Mouse (Mus musculus) central nervous system, embryonic 11.5 days (tissue): ENCODE data around the gene Dnajb9. TPM values are rescaled to one million over a fixed set of nuclear protein-coding genes. Genes with fewer than 3 reads are reported as not detected.

Experiments used
- polyA plus RNA-seq: library from polyadenylated mRNA; depleted of rRNA; stranded (reverse); fragments of >200 nt; gene quantifications from 2 replicates; pipeline ENCODE4 v1.2.3, GENCODE M21; 2012; rRNA removed

Gene Dnajb9
- polyA plus RNA-seq, result 5.9 and 11.5 TPM in 2 replicates

GRCm38 (mm10) chr12:44209824-44210752 lies at the start of gene Dnajb9:
TSS of gene Dnajb9 (minus strand) at chr12:44210326.

DNA sequence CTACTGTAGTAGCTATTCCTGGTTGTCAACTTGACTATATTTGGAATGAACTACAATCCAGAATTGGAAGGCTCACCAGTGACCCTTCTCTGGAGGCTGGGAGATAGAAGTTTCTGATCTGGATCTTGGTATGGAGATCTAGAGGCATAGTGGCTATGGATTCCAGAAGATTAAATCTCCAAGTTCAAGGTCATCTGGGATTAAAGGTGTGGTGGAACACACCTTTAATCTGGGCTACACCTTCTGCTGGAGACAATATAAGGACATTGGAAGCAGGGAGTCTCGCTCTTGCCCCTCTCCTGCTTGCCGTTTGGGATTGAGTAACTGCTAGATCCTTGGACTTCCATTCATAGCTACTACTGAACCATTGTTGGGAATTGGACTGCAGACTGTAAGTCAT lies 10.9 kb upstream of the Dnajb9 start, which contains the start of gene Pnpla8:
Gene Pnpla8, plus strand, starts transcription at position 301 of the 400 bp plus-strand sequence.

Other genes with a start within 250 kb of the Dnajb9 start
- 20.3 and 37.7 TPM in 2 replicates for gene Pnpla8, start 11.0 kb upstream of the Dnajb9 start, polyA plus RNA-seq
- gene Nrcam, start 118.6 kb upstream of the Dnajb9 start, polyA plus RNA-seq, result 19.5 and 34.4 TPM in 2 replicates